Mouse (Mus musculus) embryonic facial prominence, embryonic 10.5 days (tissue): Measurements from ENCODE around the gene Acad12. TPM values are rescaled to one million over a fixed set of nuclear protein-coding genes. Genes with fewer than 3 reads are reported as not detected.
"Not testable (repeated sequence)": the region's sequence is repeated elsewhere in the genome, so short reads cannot be mapped to it uniquely, and the experiment has no call there.

Experiments used
- DNase-seq: peaks from one replicate; pipeline ENCODE4 v3.0.0-alpha.2; 2017; ENCODE audit warnings: low spot score
- H3K27ac ChIP-seq: fragments of 300-500 bp; sonication (generic); replicated peaks from 2 replicates; pipeline ENCODE4 v1.5.1; 2016; ENCODE audit warnings: mild to moderate bottlenecking
- H3K27me3 ChIP-seq: fragments of 300-500 bp; sonication (generic); replicated peaks from 2 replicates; pipeline ENCODE4 v1.6.1; 2016; ENCODE audit warnings: low read depth, mild to moderate bottlenecking; ENCODE audit not compliant: poor library complexity, severe bottlenecking
- H3K36me3 ChIP-seq: fragments of 300-500 bp; sonication (generic); replicated peaks from 2 replicates; pipeline ENCODE4 v1.6.1; 2016; ENCODE audit warnings: mild to moderate bottlenecking, moderate library complexity
- H3K4me1 ChIP-seq: fragments of 300-500 bp; sonication (generic); 2 replicates; pipeline ENCODE4 v1.6.1; 2016
- H3K4me3 ChIP-seq: fragments of 300-500 bp; sonication (generic); 2 replicates; pipeline ENCODE4 v1.5.1; 2016; ENCODE audit warnings: mild to moderate bottlenecking, moderate library complexity
- H3K9me3 ChIP-seq: fragments of 300-500 bp; sonication (generic); 2 replicates; pipeline ENCODE4 v1.6.1; 2016; ENCODE audit warnings: mild to moderate bottlenecking
- WGBS: fragments of 180-500 bp; shearing (Covaris S2); methylation state at CpG from one replicate; pipeline ENCODE4 v1.1.7; 2016; 5-methylcytosine and 5-hydroxymethylcytosine counted together
- polyA plus RNA-seq: library from polyadenylated mRNA; unstranded; fragments of >200 nt; fragmentation: Nextera tagmentation; extraction: Ambion mirVana; gene quantifications from 2 replicates; pipeline ENCODE4 v1.2.1, GENCODE M21; 2016

The Acad12 gene
- polyA plus RNA-seq, 1 experiment from 2014 or later, result 1.7 TPM

DNA sequence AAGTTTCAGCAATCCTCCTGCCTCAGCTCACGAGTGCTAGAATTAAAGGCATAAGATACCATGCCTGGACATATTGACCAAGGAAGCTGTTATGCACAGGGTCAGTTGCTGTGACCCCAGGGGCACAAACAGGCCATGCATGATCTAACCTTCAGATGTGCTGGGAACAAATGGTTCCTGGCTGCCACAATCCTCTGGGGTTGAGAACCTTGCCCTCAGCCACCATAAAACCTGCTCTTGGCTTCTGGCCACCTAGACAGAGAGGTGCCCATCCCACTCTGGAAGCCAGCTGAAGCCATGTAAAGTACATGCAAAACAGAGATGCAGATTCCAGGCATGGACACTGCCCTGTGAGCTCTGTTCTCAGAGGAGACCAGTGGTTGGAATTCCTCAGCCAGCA is 14.9 kb downstream of the Acad12 start:
- H3K36me3 ChIP-seq, H3K4me3 ChIP-seq, H3K4me1 ChIP-seq, H3K27ac ChIP-seq, DNase-seq, H3K9me3 ChIP-seq, H3K27me3 ChIP-seq: not testable (repeated sequence)
- WGBS, result 74% methylated on average over 1 of the region's 1 CpGs

DNA sequence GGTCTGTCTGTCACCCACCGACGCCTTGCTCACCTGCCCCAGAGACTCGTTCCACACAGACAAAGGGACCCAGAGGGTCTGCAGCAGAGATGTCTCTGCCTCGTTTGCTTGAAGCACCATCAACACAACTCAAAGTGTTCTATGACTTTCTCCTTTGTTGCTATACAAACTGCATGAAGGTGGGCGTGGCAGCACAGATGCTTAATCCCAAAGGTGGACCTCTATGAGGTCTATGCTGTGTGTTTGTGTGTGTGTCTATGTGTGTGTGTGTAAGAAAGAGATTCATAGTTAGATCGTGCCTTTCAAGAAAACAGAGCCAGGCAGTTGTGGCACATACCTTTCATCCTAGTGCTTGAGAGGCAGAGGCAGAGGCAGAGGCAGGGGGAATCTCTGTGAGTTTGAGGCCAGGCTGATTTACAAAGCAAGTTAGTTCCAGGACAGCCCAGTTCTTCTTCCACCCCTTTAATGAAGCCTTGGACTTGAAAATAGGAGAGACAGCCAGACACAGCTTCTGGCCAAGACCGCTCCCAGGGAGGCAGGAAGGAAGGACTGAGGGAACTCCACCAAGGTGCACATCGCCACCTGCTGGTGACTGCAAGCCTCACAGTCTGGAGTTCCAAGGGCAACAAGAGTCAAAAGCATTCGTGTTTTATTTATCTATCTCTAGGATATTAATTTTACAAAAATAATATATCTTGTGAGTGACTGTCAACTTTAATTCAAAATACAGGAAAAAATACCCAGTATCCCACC is 17.0 kb downstream of the Acad12 start:
- Histone ChIP-seq H3K27me3 (no peaks in the 10 kb centered on the region; the same call in none of the 2 replicates), H3K36me3 (no peaks in the 10 kb centered on the region), H3K4me1 (peaks cover 20% of the 10 kb centered on the region), H3K9me3 (no peaks in the 10 kb centered on the region), H3K27ac (no peak overlapping the region), H3K4me3 (0 out of 2 replicates have a peak overlapping the region, but pooled peaks have one; percentile 16)
- 31% methylated on average over 9 of the region's 9 CpGs for WGBS
- peak; percentile 86 for DNase-seq

DNA sequence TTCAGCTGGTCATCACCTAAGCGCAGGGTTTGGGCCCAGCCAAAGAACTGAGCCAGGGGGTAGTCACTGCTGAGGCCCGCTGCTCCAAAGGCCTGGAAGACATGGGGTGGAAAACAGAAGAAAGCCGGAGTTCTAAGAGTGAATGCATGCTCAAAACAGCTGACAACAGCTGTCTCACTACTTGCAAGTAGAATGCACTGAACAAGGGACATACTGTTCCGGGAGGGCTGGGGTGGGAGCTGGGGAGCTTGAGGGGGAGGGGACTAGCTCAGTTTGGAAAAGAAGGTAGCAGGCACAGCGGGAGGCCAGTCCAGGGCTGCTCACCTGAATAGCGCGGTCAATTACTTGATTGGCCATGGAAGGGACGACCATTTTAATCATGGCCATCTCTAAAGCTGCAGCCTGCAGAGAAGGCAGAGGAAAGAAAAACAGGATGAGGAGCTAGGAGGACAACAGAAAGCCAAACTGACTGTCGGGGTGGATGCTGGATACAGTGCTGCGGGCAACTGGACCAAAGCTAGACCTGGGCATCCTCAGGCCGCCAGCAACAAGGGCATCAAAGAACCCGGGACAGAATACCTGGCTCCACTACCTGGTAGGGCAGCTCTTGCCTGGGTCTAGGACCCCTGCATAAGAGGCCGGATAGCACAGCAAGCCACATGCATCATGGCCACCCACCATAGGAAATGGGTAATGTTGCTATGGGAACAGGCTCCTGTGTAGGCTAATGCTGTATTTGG is 19.7 kb downstream of the Acad12 start:
- Histone ChIP-seq H3K9me3 (no peaks in the 10 kb centered on the region), H3K27me3 (no peaks in the 10 kb centered on the region; the same call in none of the 2 replicates), H3K36me3 (no peaks in the 10 kb centered on the region), H3K27ac (no peak overlapping the region), H3K4me3 (no peak overlapping the region), H3K4me1 (peaks cover 25% of the 10 kb centered on the region)
- DNase-seq, result no peak
- WGBS, result 57% methylated on average over 13 of the region's 13 CpGs

DNA sequence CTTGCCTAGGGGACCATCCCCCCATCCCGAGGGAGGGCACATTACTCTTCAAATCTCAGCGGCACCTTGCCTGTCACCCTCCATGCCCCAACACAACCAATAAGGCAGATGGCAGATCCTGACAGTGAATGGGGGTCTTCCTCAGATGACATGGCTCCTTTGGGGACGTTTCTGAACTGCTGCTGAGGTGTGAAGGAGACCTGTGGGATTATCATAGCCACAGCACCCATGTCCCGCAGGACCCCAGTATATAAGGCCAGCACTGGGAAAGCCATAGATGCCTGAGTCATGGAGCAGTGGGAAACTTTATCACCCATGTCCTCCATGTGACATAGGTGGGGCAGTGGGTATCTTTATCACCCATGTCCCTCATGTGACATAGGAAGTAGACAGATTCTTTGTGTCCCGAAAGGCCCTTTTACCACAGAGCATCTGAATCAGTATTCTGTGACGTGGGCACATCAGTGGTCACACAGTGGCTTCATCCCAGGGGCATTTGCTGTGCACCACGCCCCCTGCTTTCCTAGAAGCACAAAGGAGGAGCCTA is 20.7 kb downstream of the Acad12 start:
- Histone ChIP-seq H3K36me3 (no peaks in the 10 kb centered on the region), H3K27ac (no peak overlapping the region), H3K27me3 (no peaks in the 10 kb centered on the region; the same call in none of the 2 replicates), H3K4me3 (no peak overlapping the region), H3K4me1 (peaks cover 35% of the 10 kb centered on the region), H3K9me3 (no peaks in the 10 kb centered on the region)
- 81% methylated on average over 7 of the region's 7 CpGs for WGBS
- no peak for DNase-seq

DNA sequence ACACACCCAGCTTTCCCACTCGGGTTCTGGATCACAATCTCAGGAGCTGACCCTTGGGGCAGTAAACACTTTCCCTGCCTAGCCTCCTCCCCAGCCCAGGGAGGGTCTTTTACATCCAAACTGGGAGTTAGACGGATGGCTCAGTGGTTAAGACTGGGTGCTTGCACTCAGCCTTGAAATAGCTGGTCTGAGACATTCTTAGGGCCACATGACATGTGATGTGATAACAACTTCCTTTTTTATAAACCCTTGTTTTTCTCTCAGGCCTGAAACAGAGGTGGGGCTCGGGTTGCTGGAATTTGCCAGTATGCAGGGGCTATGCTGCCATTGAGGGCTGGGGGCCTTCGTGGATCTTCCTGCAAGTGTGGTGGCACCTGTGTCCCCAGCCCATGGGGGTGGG is 21.4 kb downstream of the Acad12 start:
- DNase-seq, result no peak
- H3K4me1 ChIP-seq, result peaks cover 42% of the 10 kb centered on the region
- WGBS, result 72% methylated on average over 4 of the region's 4 CpGs

DNA sequence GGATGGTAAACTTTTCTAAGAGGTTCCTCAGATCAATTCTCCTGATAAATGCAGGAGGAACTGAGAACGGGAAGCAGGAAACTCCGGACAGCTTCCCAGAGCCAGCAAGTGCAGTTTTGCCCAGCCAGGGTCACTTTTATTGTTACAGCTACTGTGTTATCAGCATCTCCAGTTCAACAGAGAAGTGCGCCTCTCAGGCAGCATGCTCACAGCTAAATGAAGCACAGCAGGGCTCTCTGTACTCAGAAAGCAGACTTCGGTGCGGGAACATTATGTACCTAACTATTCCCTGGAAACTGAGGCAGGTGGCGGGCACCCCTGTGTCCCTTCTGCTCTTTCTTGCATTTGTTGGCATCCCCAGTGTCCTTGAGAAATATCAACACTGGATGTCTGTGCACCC is 22.5 kb downstream of the Acad12 start:
- Histone ChIP-seq H3K4me3 (no peak overlapping the region), H3K27ac (no peak overlapping the region), H3K9me3 (no peaks in the 10 kb centered on the region), H3K27me3 (no peaks in the 10 kb centered on the region; the same call in none of the 2 replicates), H3K4me1 (peaks cover 50% of the 10 kb centered on the region), H3K36me3 (no peaks in the 10 kb centered on the region)
- WGBS, result 83% methylated on average over 6 of the region's 6 CpGs
- no peak for DNase-seq

More for the DNA sequence above, 21.4 kb downstream of the Acad12 start:
- H3K27ac ChIP-seq, result no peak overlapping the region; the same call in 1 of the 2 replicates
- H3K36me3 ChIP-seq, result no peaks in the 10 kb centered on the region
- no peaks in the 10 kb centered on the region for H3K9me3 ChIP-seq
- H3K27me3 ChIP-seq, result no peaks in the 10 kb centered on the region; the same call in none of the 2 replicates
- H3K4me3 ChIP-seq, result no peak overlapping the region

DNA sequence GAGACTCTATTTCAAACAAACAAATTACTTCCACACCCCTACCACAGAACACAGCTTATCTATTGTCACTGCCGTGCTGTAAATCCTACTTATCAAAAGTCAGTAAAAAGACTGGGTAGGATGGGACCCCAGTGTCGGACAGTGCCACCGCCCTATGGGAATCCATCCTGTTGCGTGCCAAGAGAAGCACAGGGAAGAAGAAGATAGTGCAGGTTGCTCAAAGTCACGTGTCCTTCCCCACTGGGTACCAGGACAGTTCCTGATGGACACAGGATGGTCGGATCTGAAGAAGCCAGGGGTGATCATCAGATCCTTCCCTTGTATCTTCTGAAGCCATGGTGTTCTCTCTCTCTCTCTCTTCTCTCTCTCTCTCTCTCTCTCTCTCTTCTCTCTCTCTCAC is 23.0 kb downstream of the Acad12 start:
- H3K27me3 ChIP-seq, result no peaks in the 10 kb centered on the region; the same call in none of the 2 replicates
- peaks cover 50% of the 10 kb centered on the region for H3K4me1 ChIP-seq
- no peaks in the 10 kb centered on the region for H3K36me3 ChIP-seq
- WGBS, result 80% methylated on average over 6 of the region's 6 CpGs
- no peaks in the 10 kb centered on the region for H3K9me3 ChIP-seq
- H3K4me3 ChIP-seq, result no peak overlapping the region
- no peak overlapping the region for H3K27ac ChIP-seq
- no peak for DNase-seq

DNA sequence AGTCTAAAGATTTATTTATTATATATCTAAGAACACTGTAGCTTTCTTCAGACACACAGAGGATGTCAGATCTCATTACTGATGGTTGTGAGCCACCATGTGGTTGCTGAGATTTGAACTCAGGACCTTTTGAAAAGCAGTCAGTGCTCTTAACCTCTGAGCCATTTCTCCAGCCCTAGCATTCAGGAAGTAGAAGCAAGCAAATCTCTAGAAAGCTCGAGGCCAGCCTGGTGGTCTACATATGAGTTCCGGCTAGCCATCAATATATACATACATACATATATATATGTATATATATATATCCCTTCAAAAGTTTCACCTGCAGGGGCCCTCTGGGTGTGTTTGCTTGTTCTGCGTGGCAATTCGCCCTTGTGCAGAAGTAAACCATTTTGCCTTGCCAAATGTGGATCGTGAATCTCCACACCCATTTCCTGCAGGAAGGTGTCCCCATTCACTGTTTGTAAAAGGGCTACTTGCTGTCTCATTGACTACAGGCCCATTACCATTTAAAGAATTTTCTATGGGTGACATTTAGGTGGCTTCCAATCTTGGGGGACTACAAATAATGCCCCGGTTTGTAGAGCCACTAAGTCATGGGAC is 23.9 kb downstream of the Acad12 start:
- H3K27ac ChIP-seq, result 0 out of 2 replicates have a peak overlapping the region, but pooled peaks have one; percentile 86
- H3K9me3 ChIP-seq, result no peaks in the 10 kb centered on the region
- H3K4me1 ChIP-seq, result peaks cover 50% of the 10 kb centered on the region
- no peaks in the 10 kb centered on the region for H3K36me3 ChIP-seq
- 92% methylated on average over 6 of the region's 6 CpGs for WGBS
- DNase-seq, result no peak
- H3K4me3 ChIP-seq, result peak overlapping the region; percentile 92; the same call in 1 of the 2 replicates
- H3K27me3 ChIP-seq, result no peaks in the 10 kb centered on the region; the same call in none of the 2 replicates

DNA sequence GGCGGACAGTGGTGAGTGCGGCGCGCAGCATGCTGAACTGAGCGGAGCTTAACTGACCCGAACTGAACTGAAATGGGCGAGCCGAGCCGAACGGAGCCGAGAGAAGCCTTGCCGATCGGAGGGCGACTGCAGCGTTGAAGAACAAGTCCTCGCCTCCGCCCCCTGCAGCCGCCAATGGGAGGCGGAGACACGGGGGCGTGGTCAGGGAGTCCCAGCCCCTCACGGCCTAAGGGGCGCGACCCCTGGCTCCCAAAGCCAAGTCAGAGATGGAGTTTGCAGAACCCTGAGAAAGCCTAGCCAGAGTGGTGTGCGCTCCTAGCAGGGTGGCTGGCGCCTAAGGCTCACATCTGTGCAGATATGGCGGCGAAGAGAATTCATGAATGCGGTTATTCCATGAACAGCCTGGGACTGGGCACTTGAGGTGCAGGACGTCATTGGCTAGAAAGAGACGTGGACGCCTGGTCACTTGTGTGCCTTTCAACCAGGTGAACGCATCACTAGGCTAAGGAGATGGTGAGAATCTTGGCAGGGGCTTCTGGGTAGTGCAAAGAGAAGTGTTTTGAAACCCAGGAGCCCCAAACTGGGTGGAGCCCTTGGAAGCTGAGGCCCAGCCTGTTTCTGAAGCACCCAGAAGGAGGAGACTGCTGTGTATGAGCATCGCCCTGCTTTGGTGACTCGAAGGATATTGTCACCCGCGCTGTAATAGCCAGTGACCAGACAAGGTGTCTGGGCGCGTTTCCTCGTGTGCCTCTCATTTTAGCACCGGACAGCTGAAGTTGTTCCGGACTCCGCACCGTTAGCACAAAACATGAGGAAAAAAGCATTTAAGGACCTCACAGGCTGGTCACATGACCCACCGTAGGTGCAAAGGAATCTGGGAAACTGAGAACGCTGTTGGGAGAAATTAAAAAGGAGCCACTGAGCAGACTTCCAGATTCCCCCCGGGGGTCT is 25.0 kb downstream of the Acad12 start, which contains the start of gene Aldh2:
Aldh2 (minus strand) TSS at position 374 of the 951 bp plus-strand sequence.
- WGBS, result 3% methylated on average over 47 of the region's 47 CpGs
- DNase-seq, result peak; percentile 92
- Histone ChIP-seq H3K9me3 (no peaks in the 10 kb centered on the region), H3K4me1 (peaks cover 47% of the 10 kb centered on the region), H3K4me3 (peak within 1 kb of the TSS; percentile 92), H3K27me3 (no peaks in the 10 kb centered on the region; the same call in 1 of the 2 replicates), H3K27ac (peak within 1 kb of the TSS; percentile 86), H3K36me3 (peaks cover 3% of the 10 kb centered on the region; the same call in 1 of the 2 replicates)

DNA sequence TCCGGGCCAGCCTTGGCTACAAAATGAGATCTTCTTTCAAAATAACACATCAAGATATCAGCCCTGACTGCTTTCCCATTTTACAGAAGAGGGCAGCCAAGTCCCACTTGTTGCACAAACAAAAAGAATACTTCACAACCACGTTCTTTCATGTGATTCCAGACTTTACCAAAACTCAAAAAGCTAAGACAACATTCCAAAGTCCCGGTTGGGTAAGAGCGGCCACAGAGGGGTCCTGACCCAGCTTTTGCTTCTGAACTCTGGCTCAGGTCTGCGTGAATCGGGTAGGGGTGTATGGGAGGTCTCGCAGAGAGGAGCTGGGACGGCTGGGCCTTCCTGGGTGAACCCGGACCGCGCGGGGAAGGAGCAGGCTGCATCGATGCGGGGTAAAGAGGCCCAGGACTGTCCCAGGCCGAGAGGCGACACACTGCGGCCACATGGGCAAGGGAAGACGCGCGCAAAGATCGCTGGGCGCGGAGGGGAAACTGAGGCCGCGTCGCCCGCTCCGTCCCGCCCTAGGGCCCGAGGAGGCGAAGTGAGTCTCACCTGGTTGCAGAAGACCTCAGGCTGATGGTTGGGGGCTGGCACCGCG is 25.8 kb downstream of the Acad12 start:
- H3K27ac ChIP-seq, result peak overlapping the region; percentile 86
- no peak for DNase-seq
- H3K36me3 ChIP-seq, result peaks cover 3% of the 10 kb centered on the region; the same call in 1 of the 2 replicates
- H3K9me3 ChIP-seq, result no peaks in the 10 kb centered on the region
- 4% methylated on average over 33 of the region's 33 CpGs for WGBS
- no peaks in the 10 kb centered on the region; the same call in 1 of the 2 replicates for H3K27me3 ChIP-seq
- H3K4me3 ChIP-seq, result peak overlapping the region; percentile 92
- H3K4me1 ChIP-seq, result peaks cover 40% of the 10 kb centered on the region
